Mouse (Mus musculus) frontal cortex, adult (tissue): ENCODE measurements at regions not wholly inside any gene's neighbourhood (a gene's known extent, or its start where the extent isn't known, plus 50 kb on each side); places are given as distances from the start of the nearest gene placed in this dataset.

Experiments
- ATAC-seq: cut with Nextera tagmentation; 2 replicates; pipeline ENCODE4 v1.9.2; 2017; ENCODE audit warnings: mild to moderate bottlenecking, moderate library complexity, mixed read lengths; ENCODE audit not compliant: low TSS enrichment

DNA sequence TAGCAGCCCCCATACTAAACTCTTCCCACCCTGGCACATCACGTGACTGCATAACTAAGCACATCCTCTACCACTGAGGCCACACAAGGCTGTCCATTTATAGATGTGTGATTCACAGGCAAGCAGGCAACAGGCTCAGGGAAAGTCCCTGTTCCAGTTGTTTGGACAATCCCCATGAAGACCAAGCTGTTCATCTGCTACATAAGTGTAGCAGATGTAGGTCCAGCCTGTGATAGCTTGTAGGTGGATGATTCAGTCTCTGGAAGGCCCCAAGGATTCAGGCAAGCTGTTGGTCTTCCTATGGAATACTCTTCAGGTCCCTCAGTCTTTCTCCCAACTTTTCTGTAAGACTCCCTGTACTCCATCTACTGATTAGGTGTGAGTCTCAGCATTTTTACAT lies 1334.7 kb upstream of the Alcam start:
- ATAC-seq: peak; percentile 94
